Mouse (Mus musculus) liver, postnatal 0 days (tissue): Measurements from ENCODE around the gene 9930104L06Rik. TPM values are rescaled to one million over a fixed set of nuclear protein-coding genes. Genes with fewer than 3 reads are reported as not detected.

Experiments used
- ATAC-seq: fragments of 200-750 bp; cut with Nextera tagmentation; 2 replicates; pipeline ENCODE4 v1.8.0; 2017; ENCODE audit warnings: mild to moderate bottlenecking, moderate library complexity
- DNase-seq: peaks from one replicate; pipeline ENCODE4 v3.0.0-alpha.2; 2016
- H3K27ac ChIP-seq: fragments of 300-500 bp; sonication (generic); 2 replicates; pipeline ENCODE4 v1.5.1; 2014; ENCODE audit warnings: antibody characterized with exemption, moderate library complexity, mild to moderate bottlenecking, low read depth
- H3K27me3 ChIP-seq: fragments of 300-500 bp; sonication (generic); 2 replicates; pipeline ENCODE4 v1.6.1; 2014; ENCODE audit warnings: low read length, control low read depth, mixed read lengths; ENCODE audit not compliant: insufficient read depth
- H3K36me3 ChIP-seq: fragments of 300-500 bp; sonication (generic); replicated peaks from 2 replicates; pipeline ENCODE4 v1.6.1; 2014; ENCODE audit warnings: mild to moderate bottlenecking, control low read depth, low read length, moderate library complexity, mixed read lengths; ENCODE audit not compliant: insufficient read depth
- H3K4me1 ChIP-seq: fragments of 300-500 bp; sonication (generic); 2 replicates; pipeline ENCODE4 v1.6.1; 2014; ENCODE audit warnings: antibody characterized with exemption, mild to moderate bottlenecking, control low read depth; ENCODE audit not compliant: insufficient read depth
- H3K4me2 ChIP-seq: fragments of 300-500 bp; sonication (generic); 2 replicates; pipeline ENCODE4 v1.6.1; 2014; ENCODE audit warnings: low read depth, mild to moderate bottlenecking, low read length, moderate library complexity, mixed read lengths
- H3K4me3 ChIP-seq: fragments of 300-500 bp; sonication (generic); 2 replicates; pipeline ENCODE4 v1.5.1; 2014; ENCODE audit warnings: low read depth, low read length
- H3K9ac ChIP-seq: fragments of 300-500 bp; sonication (generic); replicated peaks from 2 replicates; pipeline ENCODE4 v1.6.1; 2014; ENCODE audit warnings: mild to moderate bottlenecking, moderate library complexity
- H3K9me3 ChIP-seq: fragments of 300-500 bp; sonication (generic); 2 replicates; pipeline ENCODE4 v1.6.1; 2016; ENCODE audit warnings: mild to moderate bottlenecking, control low read depth, low read length, mixed read lengths
- CTCF ChIP-seq: sonication (generic); IDR thresholded peaks from 2 replicates; pipeline ENCODE4 v1.5.1; 2016; ENCODE audit warnings: antibody characterized with exemption, low read depth
- EP300 ChIP-seq: IDR thresholded peaks from 2 replicates; pipeline ENCODE4 v1.6.1; 2016; ENCODE audit warnings: antibody characterized with exemption, low read depth, mild to moderate bottlenecking
- WGBS: fragments of 180-500 bp; shearing (Covaris S2); extraction: QIAGEN DNeasy Blood & Tissue Kit; methylation state at CpG from one replicate; pipeline ENCODE4 v1.1.7; 2014; ENCODE audit not compliant: insufficient replicate concordance; 5-methylcytosine and 5-hydroxymethylcytosine counted together
- polyA plus RNA-seq: library from polyadenylated mRNA; unstranded; fragments of >200 nt; fragmentation: Nextera tagmentation; extraction: Ambion mirVana; gene quantifications from 2 replicates; pipeline ENCODE4 v1.2.1, GENCODE M21; 2015

9930104L06Rik gene
- polyA plus RNA-seq, 1 experiment from 2014 or later: 2.6 TPM

GRCm38 (mm10) chr4:124953546-124953945 is 16.7 kb downstream of the 9930104L06Rik start:
- Histone ChIP-seq H3K9me3 (no peaks in the 10 kb centered on the region), H3K4me1 (no peaks in the 10 kb centered on the region), H3K4me2 (no peak overlapping the region), H3K4me3 (no peak overlapping the region), H3K27ac (no peak overlapping the region), H3K9ac (no peak overlapping the region), H3K36me3 (no peaks in the 10 kb centered on the region), H3K27me3 (no peaks in the 10 kb centered on the region)
- ATAC-seq (no peak), DNase-seq (no peak)
- 41% methylated on average over 4 of the region's 4 CpGs for WGBS
- TF ChIP-seq EP300 (no peak), CTCF (no peak)

- H3K4me1 ChIP-seq: no peaks in the 10 kb centered on the region
Observed at GRCm38 (mm10) chr4:124957284-124957683, 20.4 kb downstream of the 9930104L06Rik start.

GRCm38 (mm10) chr4:124959062-124959461 is 22.2 kb downstream of the 9930104L06Rik start:
- no peak for DNase-seq
- WGBS: 59% methylated on average over 9 of the region's 11 CpGs
- Histone ChIP-seq H3K27ac (no peak overlapping the region), H3K36me3 (no peaks in the 10 kb centered on the region), H3K9me3 (no peaks in the 10 kb centered on the region), H3K4me2 (no peak overlapping the region), H3K4me3 (no peak overlapping the region), H3K4me1 (no peaks in the 10 kb centered on the region), H3K27me3 (no peaks in the 10 kb centered on the region), H3K9ac (no peak overlapping the region)
- TF ChIP-seq EP300 (no peak), CTCF (no peak)
- no peak for ATAC-seq

More at GRCm38 (mm10) chr4:124957284-124957683, 20.4 kb downstream of the 9930104L06Rik start:
- ATAC-seq: no peak
- Histone ChIP-seq H3K27me3 (no peaks in the 10 kb centered on the region), H3K4me3 (no peak overlapping the region), H3K9ac (no peak overlapping the region), H3K27ac (no peak overlapping the region), H3K4me2 (no peak overlapping the region), H3K9me3 (no peaks in the 10 kb centered on the region), H3K36me3 (no peaks in the 10 kb centered on the region)
- TF ChIP-seq EP300: no peak
- no peak for TF ChIP-seq CTCF
- WGBS: 62% methylated on average over 2 of the region's 2 CpGs
- DNase-seq: no peak

- Histone ChIP-seq H3K4me3 (no peak overlapping the region), H3K4me1 (no peaks in the 10 kb centered on the region), H3K9ac (no peak overlapping the region), H3K36me3 (no peaks in the 10 kb centered on the region), H3K27me3 (no peaks in the 10 kb centered on the region), H3K27ac (no peak overlapping the region), H3K4me2 (no peak overlapping the region), H3K9me3 (no peaks in the 10 kb centered on the region)
- ATAC-seq: no peak
- DNase-seq: no peak
- 62% methylated on average over 11 of the region's 11 CpGs for WGBS
- TF ChIP-seq EP300: no peak
- no peak for TF ChIP-seq CTCF
Observed at GRCm38 (mm10) chr4:124960940-124961339, 24.1 kb downstream of the 9930104L06Rik start.

- Histone ChIP-seq H3K36me3 (no peaks in the 10 kb centered on the region), H3K4me3 (no peak overlapping the region), H3K4me1 (no peaks in the 10 kb centered on the region), H3K27me3 (no peaks in the 10 kb centered on the region), H3K27ac (no peak overlapping the region), H3K9me3 (no peaks in the 10 kb centered on the region), H3K9ac (no peak overlapping the region), H3K4me2 (no peak overlapping the region)
- TF ChIP-seq CTCF (no peak), EP300 (no peak)
- WGBS: 55% methylated on average over 11 of the region's 11 CpGs
- ATAC-seq (no peak), DNase-seq (no peak)
Observed at GRCm38 (mm10) chr4:124962576-124962975, 25.7 kb downstream of the 9930104L06Rik start.

GRCm38 (mm10) chr4:124964912-124965599 is 28.2 kb downstream of the 9930104L06Rik start:
- H3K36me3 ChIP-seq: no peaks in the 10 kb centered on the region
- no peaks in the 10 kb centered on the region for H3K9me3 ChIP-seq
- no peak overlapping the region for H3K27ac ChIP-seq
- H3K4me1 ChIP-seq: no peaks in the 10 kb centered on the region
- ATAC-seq (no peak), DNase-seq (no peak)
- no peak for TF ChIP-seq CTCF
- TF ChIP-seq EP300: no peak
- no peak overlapping the region for H3K9ac ChIP-seq
- H3K27me3 ChIP-seq: no peaks in the 10 kb centered on the region
- H3K4me3 ChIP-seq: no peak overlapping the region
- 42% methylated on average over 8 of the region's 8 CpGs for WGBS
- no peak overlapping the region for H3K4me2 ChIP-seq
